Mouse (Mus musculus) stomach, embryonic 15.5 days (tissue): ENCODE results near the gene Pccb. TPM values are rescaled to one million over a fixed set of nuclear protein-coding genes. Genes with fewer than 3 reads are reported as not detected.

Experiments
- ATAC-seq: fragments of 200-750 bp; cut with Nextera tagmentation; 2 replicates; pipeline ENCODE4 v1.8.0; 2017; ENCODE audit warnings: low read depth, moderate number of reproducible peaks, moderate TSS enrichment; ENCODE audit not compliant: insufficient read depth, low FRiP score
- H3K27ac ChIP-seq: fragments of 300-500 bp; sonication (generic); 2 replicates; pipeline ENCODE4 v1.5.1; 2015; ENCODE audit warnings: mild to moderate bottlenecking, inconsistent platforms
- H3K27me3 ChIP-seq: fragments of 300-500 bp; sonication (generic); replicated peaks from 2 replicates; pipeline ENCODE4 v1.6.1; 2015; ENCODE audit warnings: inconsistent platforms
- H3K36me3 ChIP-seq: fragments of 300-500 bp; sonication (generic); 2 replicates; pipeline ENCODE4 v1.6.1; 2015; ENCODE audit warnings: inconsistent platforms
- H3K4me1 ChIP-seq: fragments of 300-500 bp; sonication (generic); 2 replicates; pipeline ENCODE4 v1.6.1; 2015; ENCODE audit warnings: inconsistent platforms
- H3K4me2 ChIP-seq: fragments of 300-500 bp; sonication (generic); 2 replicates; pipeline ENCODE4 v1.6.1; 2015; ENCODE audit warnings: mild to moderate bottlenecking, inconsistent platforms
- H3K4me3 ChIP-seq: fragments of 300-500 bp; sonication (generic); replicated peaks from 2 replicates; pipeline ENCODE4 v1.5.1; 2015; ENCODE audit warnings: inconsistent platforms
- H3K9ac ChIP-seq: fragments of 300-500 bp; sonication (generic); 2 replicates; pipeline ENCODE4 v1.6.1; 2015; ENCODE audit warnings: inconsistent platforms
- H3K9me3 ChIP-seq: fragments of 300-500 bp; sonication (generic); 2 replicates; pipeline ENCODE4 v1.6.1; 2016; ENCODE audit warnings: inconsistent platforms
- WGBS: fragments of 180-500 bp; shearing (Covaris S2); methylation state at CpG from one replicate; pipeline ENCODE4 v1.1.7; 2015; 5-methylcytosine and 5-hydroxymethylcytosine counted together
- polyA plus RNA-seq: library from polyadenylated mRNA; unstranded; fragments of >200 nt; fragmentation: Nextera tagmentation; extraction: Ambion mirVana; gene quantifications from 2 replicates; pipeline ENCODE4 v1.2.1, GENCODE M21; 2015

The Pccb gene
- polyA plus RNA-seq, 1 experiment from 2014 or later = 24.6 TPM

GRCm38 (mm10) chr9:101041508-101041907 is 6.8 kb upstream of the Pccb start:
- H3K36me3 ChIP-seq = no peaks in the 10 kb centered on the region
- peaks cover 8% of the 10 kb centered on the region; the same call in 1 of the 2 replicates for H3K4me1 ChIP-seq
- H3K27me3 ChIP-seq = no peaks in the 10 kb centered on the region
- H3K4me3 ChIP-seq = no peak overlapping the region
- H3K27ac ChIP-seq = no peak overlapping the region
- H3K4me2 ChIP-seq = no peak overlapping the region
- no peaks in the 10 kb centered on the region for H3K9me3 ChIP-seq
- ATAC-seq = no peak
- 64% methylated on average over 5 of the region's 5 CpGs for WGBS
- no peak overlapping the region for H3K9ac ChIP-seq

DNA sequence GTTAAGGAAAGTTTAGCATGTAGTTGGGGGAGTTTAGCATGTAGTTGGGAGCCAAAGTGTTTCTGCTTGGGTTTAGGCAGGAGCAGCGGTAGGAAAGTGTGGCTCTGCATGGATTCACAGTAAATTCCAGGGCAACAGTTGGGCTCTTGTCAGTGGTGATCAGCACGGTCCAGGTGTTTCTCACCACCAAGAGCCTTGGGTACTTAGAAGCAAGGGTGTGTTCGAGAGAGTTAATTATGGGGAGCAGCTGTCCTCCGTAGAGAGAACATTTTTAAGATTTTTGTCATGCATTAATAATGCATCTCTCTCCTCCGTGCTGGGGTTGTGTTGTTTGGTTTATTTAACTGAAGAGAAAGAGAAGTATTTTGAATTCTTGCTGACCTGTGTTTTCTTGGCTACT is 3.9 kb upstream of the Pccb start:
- H3K4me3 ChIP-seq = no peak overlapping the region
- H3K4me1 ChIP-seq = 0 out of 2 replicates have a peak, but pooled peaks cover 14% of the 10 kb centered on the region
- no peak overlapping the region for H3K27ac ChIP-seq
- no peak overlapping the region for H3K9ac ChIP-seq
- no peak for ATAC-seq
- no peaks in the 10 kb centered on the region for H3K27me3 ChIP-seq
- no peaks in the 10 kb centered on the region for H3K9me3 ChIP-seq
- no peaks in the 10 kb centered on the region for H3K36me3 ChIP-seq
- WGBS = 47% methylated on average over 5 of the region's 5 CpGs
- no peak overlapping the region for H3K4me2 ChIP-seq

DNA sequence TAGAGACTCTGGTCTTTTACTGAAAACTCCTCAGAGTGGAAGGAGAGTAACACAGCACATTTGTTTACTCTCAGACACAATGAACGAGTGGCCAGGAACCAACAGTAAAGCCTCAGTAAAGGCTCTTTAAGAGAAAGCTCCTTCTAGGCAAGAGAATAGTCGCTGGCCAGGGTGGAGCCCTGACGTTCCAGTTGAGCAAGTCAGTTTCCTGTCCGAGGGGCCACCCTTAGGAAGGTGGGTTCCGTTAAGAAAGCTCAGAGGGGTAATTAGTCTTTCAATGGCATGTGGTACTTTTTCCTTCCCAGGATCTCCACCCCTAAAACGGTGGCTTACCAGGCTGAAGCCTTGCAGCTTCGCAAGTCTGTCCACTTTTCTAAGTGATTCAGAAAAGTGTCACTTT is 2.7 kb upstream of the Pccb start:
- no peak for ATAC-seq
- peak overlapping the region; percentile 19; the same call in 1 of the 2 replicates for H3K4me2 ChIP-seq
- H3K9ac ChIP-seq = no peak overlapping the region
- H3K36me3 ChIP-seq = no peaks in the 10 kb centered on the region
- no peaks in the 10 kb centered on the region for H3K27me3 ChIP-seq
- 22% methylated on average over 7 of the region's 7 CpGs for WGBS
- H3K4me3 ChIP-seq = no peak overlapping the region
- H3K4me1 ChIP-seq = 0 out of 2 replicates have a peak, but pooled peaks cover 19% of the 10 kb centered on the region
- no peaks in the 10 kb centered on the region for H3K9me3 ChIP-seq
- H3K27ac ChIP-seq = no peak overlapping the region

DNA sequence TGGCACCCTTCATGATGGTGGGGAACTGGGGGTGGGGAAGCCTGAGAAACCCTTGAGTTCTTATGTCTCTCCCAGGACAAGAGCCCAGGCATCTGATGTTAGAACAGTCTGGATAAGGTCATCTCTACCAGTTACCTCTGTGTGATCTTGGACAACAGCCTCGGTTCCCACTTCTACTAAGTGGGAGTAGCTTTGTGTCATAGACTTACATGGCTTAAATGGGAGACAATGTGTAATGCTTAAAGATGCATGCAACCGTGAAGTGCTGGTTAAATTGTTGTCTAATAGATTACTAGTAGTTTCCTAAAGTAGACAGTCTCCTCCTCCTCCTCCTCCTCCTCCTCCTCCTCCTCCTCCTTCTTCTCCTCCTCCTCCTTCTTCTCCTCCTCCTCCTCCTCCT is 2.2 kb upstream of the Pccb start:
- H3K36me3 ChIP-seq = no peaks in the 10 kb centered on the region
- no peak overlapping the region for H3K4me2 ChIP-seq
- H3K27ac ChIP-seq = no peak overlapping the region
- no peaks in the 10 kb centered on the region for H3K9me3 ChIP-seq
- H3K9ac ChIP-seq = no peak overlapping the region
- no peak overlapping the region for H3K4me3 ChIP-seq
- ATAC-seq = no peak
- WGBS = 80% methylated on average over 2 of the region's 2 CpGs
- 0 out of 2 replicates have a peak, but pooled peaks cover 19% of the 10 kb centered on the region for H3K4me1 ChIP-seq
- no peaks in the 10 kb centered on the region for H3K27me3 ChIP-seq

DNA sequence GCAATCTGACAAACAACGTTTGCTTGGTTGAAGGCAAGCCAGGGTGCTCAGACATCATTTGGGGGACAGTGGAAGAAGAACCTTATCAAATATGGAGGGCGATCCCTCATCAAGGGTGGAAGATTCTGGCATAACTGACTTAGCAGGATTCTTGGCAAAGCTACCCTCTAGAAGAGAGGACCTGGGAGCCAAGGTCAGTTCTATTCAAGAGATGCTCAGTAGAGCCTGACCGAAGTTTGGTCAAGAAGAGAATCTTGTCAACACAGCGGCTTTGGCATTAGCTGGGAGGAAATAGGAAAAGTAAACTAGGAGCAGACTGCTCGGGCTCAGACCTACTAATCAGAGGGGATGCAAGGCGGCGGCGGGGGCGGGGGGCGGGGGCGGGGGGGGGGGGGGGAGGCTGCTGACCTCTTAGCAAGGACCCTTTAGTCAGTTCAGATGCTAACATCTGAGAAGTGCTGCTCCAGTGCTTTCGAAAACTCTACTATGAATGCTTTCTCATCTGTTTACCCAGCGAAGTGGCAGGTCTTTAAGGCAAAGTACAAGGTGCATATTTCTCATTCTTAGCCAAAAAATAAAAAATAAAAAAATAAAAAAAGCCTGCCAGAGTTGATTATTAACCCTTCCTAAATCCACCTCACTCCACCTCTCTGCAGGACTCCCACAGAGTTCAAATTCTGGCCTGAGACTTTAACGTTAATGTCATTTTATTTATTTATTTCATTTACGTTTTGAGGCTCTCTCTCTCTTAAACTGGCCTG is 1.3 kb upstream of the Pccb start:
- no peak overlapping the region for H3K9ac ChIP-seq
- 72% methylated on average over 15 of the region's 15 CpGs for WGBS
- H3K9me3 ChIP-seq = no peaks in the 10 kb centered on the region
- ATAC-seq = no peak
- no peak overlapping the region for H3K27ac ChIP-seq
- no peaks in the 10 kb centered on the region for H3K27me3 ChIP-seq
- 0 out of 2 replicates have a peak, but pooled peaks cover 19% of the 10 kb centered on the region for H3K4me1 ChIP-seq
- H3K4me3 ChIP-seq = no peak overlapping the region
- H3K4me2 ChIP-seq = no peak overlapping the region
- no peaks in the 10 kb centered on the region for H3K36me3 ChIP-seq

GRCm38 (mm10) chr9:101033761-101034447 is 794 bp downstream of the Pccb start:
- no peaks in the 10 kb centered on the region for H3K9me3 ChIP-seq
- ATAC-seq = no peak
- no peaks in the 10 kb centered on the region for H3K27me3 ChIP-seq
- 1% methylated on average over 14 of the region's 14 CpGs for WGBS
- H3K9ac ChIP-seq = peak overlapping the region; percentile 37; the same call in 1 of the 2 replicates
- peak overlapping the region; percentile 59 for H3K4me2 ChIP-seq
- H3K27ac ChIP-seq = peak overlapping the region; percentile 95
- H3K4me3 ChIP-seq = peak overlapping the region; percentile 56
- 0 out of 2 replicates have a peak, but pooled peaks cover 19% of the 10 kb centered on the region for H3K4me1 ChIP-seq
- H3K36me3 ChIP-seq = no peaks in the 10 kb centered on the region; the same call in 1 of the 2 replicates

DNA sequence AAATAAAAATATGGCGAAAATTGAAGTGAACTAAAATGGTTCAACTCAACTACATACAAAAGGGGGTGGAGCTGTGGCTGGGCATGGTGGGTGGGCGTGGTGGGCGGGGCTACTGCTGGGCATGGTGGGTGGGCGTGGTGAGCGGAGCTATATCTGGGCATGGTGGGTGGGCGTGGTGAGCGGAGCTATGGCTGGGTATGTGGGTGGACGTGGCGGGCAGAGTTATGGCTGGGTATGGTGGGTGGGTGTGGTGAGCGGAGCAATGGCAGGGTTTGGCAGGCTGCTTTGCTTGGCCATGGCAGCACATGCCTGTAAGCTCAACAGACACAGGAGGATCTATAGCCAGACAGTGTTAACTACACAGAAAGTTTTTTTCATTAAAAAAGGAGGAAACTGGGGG is 15.9 kb downstream of the Pccb start:
- Histone ChIP-seq H3K9ac (no peak overlapping the region), H3K9me3 (no peaks in the 10 kb centered on the region), H3K27me3 (no peaks in the 10 kb centered on the region), H3K4me3 (no peak overlapping the region), H3K4me1 (no peaks in the 10 kb centered on the region), H3K36me3 (peaks cover 7% of the 10 kb centered on the region; the same call in 1 of the 2 replicates), H3K27ac (no peak overlapping the region), H3K4me2 (no peak overlapping the region)
- WGBS = 97% methylated on average over 10 of the region's 10 CpGs
- ATAC-seq = no peak

DNA sequence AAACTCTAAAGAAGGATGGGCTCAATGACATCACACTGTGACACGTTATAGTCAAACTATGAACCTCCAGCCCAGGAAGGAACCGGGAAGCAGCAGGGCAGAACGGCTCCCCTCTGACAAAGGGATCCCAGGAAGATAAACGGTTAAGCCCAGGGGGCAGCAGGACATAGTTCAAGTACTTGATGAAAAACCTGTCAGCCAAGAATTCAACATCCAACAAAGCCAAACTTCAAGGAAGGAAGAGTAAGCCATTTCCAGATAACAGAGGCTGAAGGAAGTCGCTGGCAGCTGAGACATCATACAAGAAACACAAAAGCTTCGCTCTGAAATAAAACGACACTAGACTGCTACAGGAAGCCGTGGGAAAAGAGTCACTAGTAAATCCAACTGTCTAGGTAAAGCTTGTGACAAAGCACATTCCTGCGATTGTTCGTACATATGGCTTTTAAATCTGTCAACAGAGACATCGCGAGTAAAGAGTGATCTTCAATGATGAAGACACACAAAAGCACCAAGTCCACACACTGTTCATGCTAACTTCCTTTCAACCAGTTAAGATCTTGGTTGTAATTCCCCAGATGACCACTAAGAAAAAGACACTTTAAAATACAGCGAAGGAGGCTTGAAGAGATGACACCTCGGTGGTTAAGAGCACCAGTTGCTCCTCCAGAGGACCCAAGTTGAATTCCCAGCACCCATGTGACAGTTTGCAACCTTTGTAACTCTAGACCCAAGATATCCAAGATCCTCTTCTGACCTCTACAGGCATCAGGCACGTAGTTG is 16.8 kb downstream of the Pccb start:
- Histone ChIP-seq H3K9ac (no peak overlapping the region), H3K27ac (0 out of 2 replicates have a peak overlapping the region, but pooled peaks have one; percentile 2), H3K9me3 (no peaks in the 10 kb centered on the region), H3K4me3 (no peak overlapping the region), H3K36me3 (peaks cover 5% of the 10 kb centered on the region; the same call in 1 of the 2 replicates), H3K4me1 (no peaks in the 10 kb centered on the region), H3K27me3 (no peaks in the 10 kb centered on the region), H3K4me2 (no peak overlapping the region)
- WGBS = 40% methylated on average over 15 of the region's 15 CpGs
- no peak for ATAC-seq

DNA sequence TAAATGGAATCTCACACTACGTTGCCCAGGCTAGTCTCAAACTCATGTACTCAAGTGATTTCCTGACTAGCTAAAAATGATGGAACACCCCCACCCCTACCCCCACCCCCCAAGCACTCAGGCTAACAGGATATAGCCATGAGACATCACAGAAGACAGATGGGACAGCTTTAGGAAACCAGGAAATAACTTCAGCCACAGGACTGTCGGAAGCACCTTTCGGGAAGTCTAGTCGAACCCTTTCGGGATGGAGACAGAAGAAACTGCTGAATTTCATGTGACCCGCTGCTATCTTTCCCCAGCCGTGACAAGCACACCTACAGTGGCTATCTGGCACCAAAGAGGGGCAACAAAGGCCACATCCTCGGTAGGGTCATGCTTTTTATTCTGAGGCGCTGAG is 19.4 kb downstream of the Pccb start:
- no peak overlapping the region for H3K4me3 ChIP-seq
- H3K36me3 ChIP-seq = peaks cover 5% of the 10 kb centered on the region; the same call in 1 of the 2 replicates
- no peak overlapping the region for H3K4me2 ChIP-seq
- WGBS = 83% methylated on average over 9 of the region's 9 CpGs
- H3K27me3 ChIP-seq = no peaks in the 10 kb centered on the region
- H3K4me1 ChIP-seq = no peaks in the 10 kb centered on the region
- H3K9me3 ChIP-seq = no peaks in the 10 kb centered on the region
- H3K9ac ChIP-seq = no peak overlapping the region
- ATAC-seq = no peak
- no peak overlapping the region for H3K27ac ChIP-seq

DNA sequence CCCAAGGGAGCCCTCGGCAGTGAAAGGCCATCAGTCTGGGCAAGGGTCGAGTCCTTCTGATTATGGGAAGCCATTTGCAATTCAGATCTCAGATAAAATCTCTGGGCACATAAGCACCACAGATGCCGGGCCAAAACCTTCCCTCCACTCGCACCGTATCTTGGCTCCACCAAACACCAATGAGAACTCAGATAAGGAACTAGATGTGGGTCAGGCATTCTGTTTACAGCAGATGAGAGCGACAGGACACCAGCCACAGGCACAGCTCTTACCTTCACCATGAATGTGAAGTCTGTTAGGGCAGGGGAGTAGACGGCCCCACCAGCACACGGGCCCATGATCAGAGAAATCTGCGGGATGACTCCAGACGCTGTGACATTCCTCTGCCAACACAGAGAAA is 22.3 kb downstream of the Pccb start:
- 71% methylated on average over 10 of the region's 10 CpGs for WGBS
- H3K27ac ChIP-seq = no peak overlapping the region
- no peak for ATAC-seq

GRCm38 (mm10) chr9:101005866-101006265 is 28.8 kb downstream of the Pccb start:
- H3K4me3 ChIP-seq = no peak overlapping the region
- peaks cover 8% of the 10 kb centered on the region for H3K36me3 ChIP-seq
- WGBS = 55% methylated on average over 4 of the region's 4 CpGs
- no peaks in the 10 kb centered on the region for H3K27me3 ChIP-seq
- H3K4me2 ChIP-seq = no peak overlapping the region; the same call in 1 of the 2 replicates
- no peaks in the 10 kb centered on the region for H3K4me1 ChIP-seq
- H3K9ac ChIP-seq = no peak overlapping the region
- no peak for ATAC-seq
- H3K9me3 ChIP-seq = no peaks in the 10 kb centered on the region
- H3K27ac ChIP-seq = peak overlapping the region; percentile 31; the same call in 1 of the 2 replicates

More for the DNA sequence above, 22.3 kb downstream of the Pccb start:
- no peak overlapping the region for H3K9ac ChIP-seq
- H3K9me3 ChIP-seq = no peaks in the 10 kb centered on the region
- H3K4me2 ChIP-seq = no peak overlapping the region
- no peak overlapping the region for H3K4me3 ChIP-seq
- no peaks in the 10 kb centered on the region for H3K4me1 ChIP-seq
- peaks cover 9% of the 10 kb centered on the region for H3K36me3 ChIP-seq
- no peaks in the 10 kb centered on the region for H3K27me3 ChIP-seq
